Mouse (Mus musculus): ENCODE measurements around the gene Fhod1.

- TF ChIP-seq CTCF (IDR thresholded peaks at IDR 0.05; ENCODE audit: extremely low read depth, insufficient read depth, insufficient read length, insufficient replicate concordance) (no peak), POLR2A (IDR thresholded peaks at IDR 0.05; ENCODE audit: low read depth, low read length) (no peak)
Measured at GRCm38 (mm10) chr8:105280567-105280966, 67.2 kb downstream of the Fhod1 start.

Data from spleen, adult 2 months (tissue).